In genomic region chr5:64581461-64581860, GRCm38 (mm10) we compare ENCODE assay signal across 9 mouse cellular contexts.
A peak's percentile ranks its signal among the peaks of the same experiment; 100 is the strongest.
DNase-seq lines count a peak whose midpoint lies in the region; ATAC-seq and TF ChIP-seq lines count a peak whose summit lies in the region.
"Had no signal": no experiment of that assay in that cellular context is flagged by ENCODE, and none has a peak within 500 bp of the region (broad histone marks: within the 10 kb centered on the region; RNA-seq: fewer than 3 reads in every experiment).

No protein-coding gene starts in this region.

- no peak overlapping the region for H3K9ac ChIP-seq in heart, embryonic 15.5 days
- no peak overlapping the region for H3K9ac ChIP-seq in limb, embryonic 14.5 days (ENCODE audit: low read depth, low read length, severe bottlenecking)

- no peak overlapping the region for H3K4me2 ChIP-seq in heart, embryonic 15.5 days
- no peak overlapping the region for H3K4me2 ChIP-seq in limb, embryonic 14.5 days (replicated peaks; ENCODE audit: low read depth, low read length, severe bottlenecking)

- H3K4me1 ChIP-seq in heart, embryonic 15.5 days (replicated peaks), result peaks cover 40% of the 10 kb centered on the region
- H3K4me1 ChIP-seq in limb, embryonic 14.5 days (ENCODE audit: control insufficient read depth, insufficient read depth, low read length), result peaks cover 17% of the 10 kb centered on the region

- no peak for TF ChIP-seq POLR2A in limb, embryonic 14.5 days (IDR thresholded peaks at IDR 0.05; ENCODE audit: borderline replicate concordance, extremely low read depth, insufficient read depth, insufficient read length)

- no peak overlapping the region for H3K4me3 ChIP-seq in heart, embryonic 15.5 days
- H3K4me3 ChIP-seq in limb, embryonic 14.5 days (replicated peaks; ENCODE audit: low read length), result no peak overlapping the region
- H3K4me3 ChIP-seq: myocyte had no signal

- peak; percentile 36 for DNase-seq in urinary bladder, adult 2 months (ENCODE audit: low spot score)
- no peak for DNase-seq in urinary bladder, postnatal 10 days (ENCODE audit: low spot score)
- peak; percentile 49 for DNase-seq in limb, embryonic 14.5 days (ENCODE audit: low spot score)
- DNase-seq in testis, postnatal 14 days (ENCODE audit: low spot score), result peak; percentile 77
- no peak for DNase-seq in layer of hippocampus, adult 11-12 months (ENCODE audit: low spot score)
- DNase-seq in thymus, postnatal 10 days (ENCODE audit: low spot score in 2 of 2), result no peak

- no peaks in the 10 kb centered on the region for H3K36me3 ChIP-seq in heart, embryonic 15.5 days
- no peaks in the 10 kb centered on the region for H3K36me3 ChIP-seq in limb, embryonic 14.5 days (ENCODE audit: control insufficient read depth, insufficient read depth, low read length)

- peak overlapping the region; percentile 60 for H3K27ac ChIP-seq in heart, embryonic 15.5 days
- no peak overlapping the region for H3K27ac ChIP-seq in limb, embryonic 14.5 days (replicated peaks; ENCODE audit: low read depth, low read length)

- WGBS in heart, embryonic 15.5 days, result 53% methylated on average over 8 of the region's 8 CpGs
- WGBS in limb, embryonic 14.5 days, result 66% methylated on average over 8 of the region's 8 CpGs

- no peaks in the 10 kb centered on the region for H3K9me3 ChIP-seq in heart, embryonic 15.5 days (replicated peaks)
- no peaks in the 10 kb centered on the region for H3K9me3 ChIP-seq in limb, embryonic 14.5 days (ENCODE audit: control insufficient read depth, low read length)

- H3K27me3 ChIP-seq in heart, embryonic 15.5 days, result no peaks in the 10 kb centered on the region
- H3K27me3 ChIP-seq in limb, embryonic 14.5 days (ENCODE audit: control insufficient read depth, insufficient read depth, low read length), result no peaks in the 10 kb centered on the region

- ATAC-seq in heart, embryonic 15.5 days (replicated peaks; ENCODE audit: insufficient number of reproducible peaks, insufficient read depth, low FRiP score, low read depth), result peak; percentile 60
- no peak for ATAC-seq in limb, embryonic 14.5 days (ENCODE audit: low FRiP score, low read depth)
- no peak for ATAC-seq in frontal cortex, adult (ENCODE audit: low TSS enrichment)

Comparison
In these comparisons a context has a peak if more than half of its experiments do, and no peak if none do; other contexts are left out.
1. DNase-seq: peak in urinary bladder, adult 2 months (single experiment), limb, embryonic 14.5 days (single experiment) and testis, postnatal 14 days (single experiment); none in urinary bladder, postnatal 10 days (single experiment), layer of hippocampus, adult 11-12 months (single experiment) and thymus, postnatal 10 days (0 of 2).